Mouse (Mus musculus): ENCODE data around the gene Gle1.

DNA sequence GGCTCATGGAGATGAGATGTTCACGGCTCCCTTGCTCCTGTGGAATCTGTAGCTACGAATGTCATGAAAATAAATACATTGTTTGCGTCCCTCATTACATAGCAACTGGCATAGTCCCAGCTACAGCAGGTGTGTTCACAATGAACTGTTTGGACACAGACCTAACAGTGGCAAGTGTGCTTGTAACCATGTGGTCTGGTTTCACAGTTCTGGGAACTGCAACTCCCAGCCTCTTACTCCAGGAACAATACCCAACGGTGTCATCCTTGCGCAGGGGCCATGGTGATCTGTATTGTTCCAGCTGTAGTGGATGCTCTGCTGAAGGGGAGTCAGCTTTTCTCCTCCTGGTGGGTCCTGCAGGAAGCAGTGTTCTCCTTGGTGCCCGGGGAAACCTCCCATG, 4.0 kb upstream of the Gle1 start:
- TF ChIP-seq CTCF (IDR thresholded peaks at IDR 0.05; ENCODE audit: extremely low read depth, insufficient read depth, low read length) (no peak), POLR2A (IDR thresholded peaks at IDR 0.05; ENCODE audit: extremely low read depth, insufficient read depth, low read length) (no peak)
